15 mouse cellular contexts compared by ENCODE assay signal in genomic region chrX:41425651-41426050, GRCm38 (mm10). TPM values are rescaled to one million over a fixed set of nuclear protein-coding genes. Genes with fewer than 3 reads are reported as not detected.
DNase-seq lines count a peak whose midpoint lies in the region; ATAC-seq and TF ChIP-seq lines count a peak whose summit lies in the region.
"Had no signal": no experiment of that assay in that cellular context is flagged by ENCODE, and none has a peak within 500 bp of the region (broad histone marks: within the 10 kb centered on the region; RNA-seq: fewer than 3 reads in every experiment).

No protein-coding gene starts in this region.

- H3K27me3 ChIP-seq in forebrain, embryonic 15.5 days = no peaks in the 10 kb centered on the region
- no peaks in the 10 kb centered on the region for H3K27me3 ChIP-seq in forebrain, embryonic 11.5 days (ENCODE audit: control insufficient read depth, insufficient read depth, low read length)
- no peaks in the 10 kb centered on the region for H3K27me3 ChIP-seq in midbrain, embryonic 13.5 days
- no peaks in the 10 kb centered on the region for H3K27me3 ChIP-seq in midbrain, embryonic 16.5 days (ENCODE audit: control insufficient read depth, insufficient read depth, low read depth, low read length)
- no peaks in the 10 kb centered on the region for H3K27me3 ChIP-seq in hindbrain, embryonic 14.5 days (ENCODE audit: control insufficient read depth, insufficient read depth, low read length)
- H3K27me3 ChIP-seq in neural tube, embryonic 15.5 days (replicated peaks) = no peaks in the 10 kb centered on the region
- no peaks in the 10 kb centered on the region for H3K27me3 ChIP-seq in lung, postnatal 0 days (replicated peaks; ENCODE audit: insufficient read depth, low read length)
- H3K27me3 ChIP-seq: heart, embryonic 13.5 days had no signal

- no peak for DNase-seq in forebrain, embryonic 11.5 days (ENCODE audit: low spot score)
- DNase-seq in hindbrain, embryonic 14.5 days (ENCODE audit: low spot score) = peak; percentile 52
- no peak for DNase-seq in frontal cortex, postnatal 10 days (ENCODE audit: low spot score in 2 of 2)
- no peak for DNase-seq in lung, postnatal 0 days (ENCODE audit: low spot score)
- DNase-seq: cerebellum, adult 9-10 months; gastrocnemius, adult 2 months; right cerebral cortex, postnatal 4 days; thymus, postnatal 36 days had no signal

- no peak for TF ChIP-seq EP300 in lung, postnatal 0 days (IDR thresholded peaks at IDR 0.05)

- 33% methylated on average over 6 of the region's 6 CpGs for WGBS in forebrain, embryonic 15.5 days
- 81% methylated on average over 6 of the region's 6 CpGs for WGBS in forebrain, embryonic 11.5 days
- WGBS in midbrain, embryonic 13.5 days = 64% methylated on average over 6 of the region's 6 CpGs
- WGBS in midbrain, embryonic 16.5 days = 61% methylated on average over 6 of the region's 6 CpGs
- WGBS in hindbrain, embryonic 14.5 days = 30% methylated on average over 6 of the region's 6 CpGs
- 34% methylated on average over 6 of the region's 6 CpGs for WGBS in neural tube, embryonic 15.5 days
- 51% methylated on average over 6 of the region's 6 CpGs for WGBS in lung, postnatal 0 days

- H3K4me1 ChIP-seq in forebrain, embryonic 15.5 days = no peaks in the 10 kb centered on the region
- H3K4me1 ChIP-seq in forebrain, embryonic 11.5 days (replicated peaks; ENCODE audit: control insufficient read depth, insufficient read depth, low read length) = no peaks in the 10 kb centered on the region
- H3K4me1 ChIP-seq in midbrain, embryonic 13.5 days (replicated peaks) = no peaks in the 10 kb centered on the region
- no peaks in the 10 kb centered on the region for H3K4me1 ChIP-seq in midbrain, embryonic 16.5 days (ENCODE audit: control insufficient read depth, insufficient read depth, low read length)
- no peaks in the 10 kb centered on the region for H3K4me1 ChIP-seq in hindbrain, embryonic 14.5 days (replicated peaks; ENCODE audit: control insufficient read depth, insufficient read depth, low read length)
- 0 out of 2 replicates have a peak, but pooled peaks cover 4% of the 10 kb centered on the region for H3K4me1 ChIP-seq in neural tube, embryonic 15.5 days
- no peaks in the 10 kb centered on the region for H3K4me1 ChIP-seq in lung, postnatal 0 days (ENCODE audit: insufficient read depth, low read depth, low read length)
- H3K4me1 ChIP-seq: heart, embryonic 13.5 days; limb, embryonic 10.5 days had no signal

- no peak overlapping the region for H3K4me2 ChIP-seq in forebrain, embryonic 15.5 days (replicated peaks)
- no peak overlapping the region for H3K4me2 ChIP-seq in forebrain, embryonic 11.5 days (ENCODE audit: low read depth, low read length, severe bottlenecking)
- H3K4me2 ChIP-seq in midbrain, embryonic 13.5 days (replicated peaks) = no peak overlapping the region; the same call in 1 of the 2 replicates
- no peak overlapping the region for H3K4me2 ChIP-seq in midbrain, embryonic 16.5 days (ENCODE audit: low read length)
- H3K4me2 ChIP-seq in hindbrain, embryonic 14.5 days (replicated peaks) = peak overlapping the region; percentile 27
- H3K4me2 ChIP-seq in neural tube, embryonic 15.5 days = peak overlapping the region; percentile 26
- H3K4me2 ChIP-seq in lung, postnatal 0 days (replicated peaks; ENCODE audit: low read depth, low read length) = no peak overlapping the region
- H3K4me2 ChIP-seq: heart, embryonic 13.5 days had no signal

- no peaks in the 10 kb centered on the region for H3K36me3 ChIP-seq in forebrain, embryonic 15.5 days
- no peaks in the 10 kb centered on the region for H3K36me3 ChIP-seq in forebrain, embryonic 11.5 days (ENCODE audit: control insufficient read depth, insufficient read depth, low read length)
- H3K36me3 ChIP-seq in midbrain, embryonic 13.5 days = no peaks in the 10 kb centered on the region
- H3K36me3 ChIP-seq in midbrain, embryonic 16.5 days (ENCODE audit: control insufficient read depth, insufficient read depth, low read length) = no peaks in the 10 kb centered on the region
- no peaks in the 10 kb centered on the region for H3K36me3 ChIP-seq in hindbrain, embryonic 14.5 days (replicated peaks; ENCODE audit: control insufficient read depth, insufficient read depth)
- H3K36me3 ChIP-seq in neural tube, embryonic 15.5 days = no peaks in the 10 kb centered on the region
- H3K36me3 ChIP-seq in lung, postnatal 0 days (ENCODE audit: insufficient read depth, low read length) = no peaks in the 10 kb centered on the region
- H3K36me3 ChIP-seq: heart, embryonic 13.5 days; limb, embryonic 10.5 days had no signal

- peak; percentile 87 for ATAC-seq in forebrain, embryonic 15.5 days (replicated peaks)
- ATAC-seq in forebrain, embryonic 11.5 days (replicated peaks; ENCODE audit: low FRiP score) = no peak
- 0 out of 2 replicates have a peak, but pooled peaks have one; percentile 37 for ATAC-seq in midbrain, embryonic 13.5 days
- ATAC-seq in midbrain, embryonic 16.5 days = no peak
- ATAC-seq in hindbrain, embryonic 14.5 days (ENCODE audit: low FRiP score) = peak; percentile 76
- no peak; the same call in 1 of the 2 replicates for ATAC-seq in neural tube, embryonic 15.5 days (ENCODE audit: low FRiP score)
- ATAC-seq in lung, postnatal 0 days = no peak

- TF ChIP-seq CTCF in lung, postnatal 0 days (IDR thresholded peaks at IDR 0.05) = no peak

- H3K9ac ChIP-seq in forebrain, embryonic 15.5 days (replicated peaks) = no peak overlapping the region
- H3K9ac ChIP-seq in forebrain, embryonic 11.5 days (ENCODE audit: low read length) = no peak overlapping the region
- H3K9ac ChIP-seq in midbrain, embryonic 13.5 days (replicated peaks) = no peak overlapping the region
- H3K9ac ChIP-seq in midbrain, embryonic 16.5 days (ENCODE audit: low read depth, low read length) = no peak overlapping the region
- H3K9ac ChIP-seq in hindbrain, embryonic 14.5 days = no peak overlapping the region
- no peak overlapping the region for H3K9ac ChIP-seq in neural tube, embryonic 15.5 days (replicated peaks)
- no peak overlapping the region for H3K9ac ChIP-seq in lung, postnatal 0 days (replicated peaks; ENCODE audit: low read depth)
- H3K9ac ChIP-seq: heart, embryonic 13.5 days; liver, embryonic 14.5 days had no signal

- no peak overlapping the region for H3K4me3 ChIP-seq in forebrain, embryonic 15.5 days
- H3K4me3 ChIP-seq in forebrain, embryonic 11.5 days (ENCODE audit: low read depth, low read length) = no peak overlapping the region
- H3K4me3 ChIP-seq in midbrain, embryonic 13.5 days (replicated peaks) = no peak overlapping the region
- no peak overlapping the region for H3K4me3 ChIP-seq in midbrain, embryonic 16.5 days (ENCODE audit: low read depth, low read length)
- no peak overlapping the region for H3K4me3 ChIP-seq in hindbrain, embryonic 14.5 days (replicated peaks; ENCODE audit: low read length)
- no peak overlapping the region for H3K4me3 ChIP-seq in neural tube, embryonic 15.5 days (replicated peaks)
- no peak overlapping the region for H3K4me3 ChIP-seq in lung, postnatal 0 days (ENCODE audit: low read depth, low read length)
- H3K4me3 ChIP-seq: gastrocnemius, adult 2 months; heart, embryonic 13.5 days; limb, embryonic 10.5 days had no signal

- H3K27ac ChIP-seq in forebrain, embryonic 15.5 days (replicated peaks) = 0 out of 2 replicates have a peak overlapping the region, but pooled peaks have one; percentile 48
- H3K27ac ChIP-seq in forebrain, embryonic 11.5 days (ENCODE audit: low read depth, low read length) = no peak overlapping the region
- no peak overlapping the region for H3K27ac ChIP-seq in midbrain, embryonic 13.5 days
- no peak overlapping the region for H3K27ac ChIP-seq in midbrain, embryonic 16.5 days (ENCODE audit: low read length)
- no peak overlapping the region for H3K27ac ChIP-seq in hindbrain, embryonic 14.5 days
- H3K27ac ChIP-seq in neural tube, embryonic 15.5 days (replicated peaks) = peak overlapping the region; percentile 20; the same call in 1 of the 2 replicates
- no peak overlapping the region for H3K27ac ChIP-seq in lung, postnatal 0 days (ENCODE audit: low read length)
- H3K27ac ChIP-seq: gastrocnemius, adult 2 months; heart, embryonic 13.5 days; limb, embryonic 10.5 days; liver, embryonic 14.5 days had no signal

- H3K9me3 ChIP-seq in forebrain, embryonic 15.5 days = no peaks in the 10 kb centered on the region
- no peaks in the 10 kb centered on the region for H3K9me3 ChIP-seq in forebrain, embryonic 11.5 days (ENCODE audit: control insufficient read depth, low read length)
- no peaks in the 10 kb centered on the region for H3K9me3 ChIP-seq in midbrain, embryonic 13.5 days
- H3K9me3 ChIP-seq in midbrain, embryonic 16.5 days (replicated peaks; ENCODE audit: control insufficient read depth, low read length, poor library complexity, severe bottlenecking) = no peaks in the 10 kb centered on the region
- no peaks in the 10 kb centered on the region for H3K9me3 ChIP-seq in hindbrain, embryonic 14.5 days (ENCODE audit: control insufficient read depth, low read length)
- no peaks in the 10 kb centered on the region for H3K9me3 ChIP-seq in neural tube, embryonic 15.5 days (replicated peaks)
- no peaks in the 10 kb centered on the region for H3K9me3 ChIP-seq in lung, postnatal 0 days (ENCODE audit: low read length)
- H3K9me3 ChIP-seq: heart, embryonic 13.5 days; limb, embryonic 10.5 days had no signal

RNA-seq across cellular contexts. Expression of gene Gria3, which starts 25.0 kb away (rescaled TPM):
- 13.6 and 15.3 TPM in 2 replicates for polyA plus RNA-seq in forebrain, embryonic 15.5 days (2015; fragmentation: Nextera tagmentation; extraction: Ambion mirVana)
- 4.2 and 4.3 TPM in 2 replicates for polyA plus RNA-seq in forebrain, embryonic 11.5 days (2014; fragmentation: Nextera tagmentation; extraction: Ambion mirVana)
- polyA plus RNA-seq in midbrain, embryonic 13.5 days (2015; fragmentation: Nextera tagmentation; extraction: Ambion mirVana) = 11.5 and 12.1 TPM in 2 replicates
- 20.0 and 20.7 TPM in 2 replicates for polyA plus RNA-seq in midbrain, embryonic 16.5 days (2015; fragmentation: Nextera tagmentation; extraction: Ambion mirVana)
- 17.7 and 18.7 TPM in 2 replicates for polyA plus RNA-seq in hindbrain, embryonic 14.5 days (2014; fragmentation: Nextera tagmentation; extraction: Ambion mirVana)
- 17.6 and 19.1 TPM in 2 replicates for polyA plus RNA-seq in neural tube, embryonic 15.5 days (2015; fragmentation: Nextera tagmentation; extraction: Ambion mirVana)
- polyA plus RNA-seq in lung, postnatal 0 days (2015; fragmentation: Nextera tagmentation; extraction: Ambion mirVana) = 3.9 and 4.1 TPM in 2 replicates

Comparison
In these comparisons a context has a peak if more than half of its experiments do, and no peak if none do; other contexts are left out.
1. ATAC-seq: peak in forebrain, embryonic 15.5 days (single experiment), midbrain, embryonic 13.5 days (single experiment) and hindbrain, embryonic 14.5 days (single experiment); none in forebrain, embryonic 11.5 days (single experiment), midbrain, embryonic 16.5 days (single experiment), neural tube, embryonic 15.5 days (single experiment) and lung, postnatal 0 days (single experiment).
2. H3K27ac ChIP-seq: peak in forebrain, embryonic 15.5 days (single experiment) and neural tube, embryonic 15.5 days (single experiment); none in forebrain, embryonic 11.5 days (single experiment), midbrain, embryonic 13.5 days (single experiment), midbrain, embryonic 16.5 days (single experiment), hindbrain, embryonic 14.5 days (single experiment) and lung, postnatal 0 days (single experiment).
3. H3K4me2 ChIP-seq: peak in hindbrain, embryonic 14.5 days (single experiment) and neural tube, embryonic 15.5 days (single experiment); none in forebrain, embryonic 15.5 days (single experiment), forebrain, embryonic 11.5 days (single experiment), midbrain, embryonic 13.5 days (single experiment), midbrain, embryonic 16.5 days (single experiment) and lung, postnatal 0 days (single experiment).